ENCODE assay signal across 8 mouse cellular contexts in genomic region chr14:55644261-55644888, GRCm38 (mm10). TPM values are rescaled to one million over a fixed set of nuclear protein-coding genes. Genes with fewer than 3 reads are reported as not detected.
A peak's percentile ranks its signal among the peaks of the same experiment; 100 is the strongest.
DNase-seq lines count a peak whose midpoint lies in the region; ATAC-seq and TF ChIP-seq lines count a peak whose summit lies in the region.

No protein-coding gene starts in this region.

- peaks cover 18% of the 10 kb centered on the region; the same call in 1 of the 2 replicates for H3K36me3 ChIP-seq in lung, postnatal 0 days (ENCODE audit: insufficient read depth, low read length)

- peak overlapping the region; percentile 90; the same call in 1 of the 2 replicates for H3K9ac ChIP-seq in lung, postnatal 0 days (replicated peaks; ENCODE audit: low read depth)

- no peaks in the 10 kb centered on the region for H3K9me3 ChIP-seq in lung, postnatal 0 days (ENCODE audit: low read length)

- peak overlapping the region; percentile 94 for H3K4me3 ChIP-seq in lung, postnatal 0 days (ENCODE audit: low read depth, low read length)

- peaks cover 5% of the 10 kb centered on the region; the same call in 1 of the 2 replicates for H3K4me1 ChIP-seq in lung, postnatal 0 days (ENCODE audit: insufficient read depth, low read depth, low read length)

- ATAC-seq in lung, postnatal 0 days = no peak

- TF ChIP-seq CTCF in lung, postnatal 0 days (IDR thresholded peaks at IDR 0.05) = no peak

- intact Hi-C loops in left cerebral cortex, postnatal 36 days (cut with DNase I) = no loop called here

- peak overlapping the region; percentile 94 for H3K27ac ChIP-seq in lung, postnatal 0 days (ENCODE audit: low read length)

- H3K27me3 ChIP-seq in lung, postnatal 0 days (replicated peaks; ENCODE audit: insufficient read depth, low read length) = no peaks in the 10 kb centered on the region

- 8% methylated on average over 17 of the region's 17 CpGs for WGBS in lung, postnatal 0 days

- H3K4me2 ChIP-seq in lung, postnatal 0 days (replicated peaks; ENCODE audit: low read depth, low read length) = peak overlapping the region; percentile 68

- peak; percentile 10 to 18 for DNase-seq in spleen, postnatal 36 days (ENCODE audit: low spot score in 2 of 2)
- no peak for DNase-seq in spleen, adult 12 weeks (ENCODE audit: low spot score)
- DNase-seq in fibroblast of lung, adult 2 months (ENCODE audit: low read depth) = peak; percentile 29
- peak; percentile 74 for DNase-seq in induced T-regulatory cell, adult 2 months (ENCODE audit: low read depth)
- DNase-seq in lung, postnatal 0 days (ENCODE audit: low spot score) = peak; percentile 61
- DNase-seq in thymus, postnatal 4 days = peak; percentile 47
- DNase-seq in urinary bladder, postnatal 14 days (ENCODE audit: low spot score) = no peak
- no peak for DNase-seq in left cerebral cortex, postnatal 36 days (ENCODE audit: low spot score in 2 of 2)

- TF ChIP-seq EP300 in lung, postnatal 0 days (IDR thresholded peaks at IDR 0.05) = no peak; the same call in 1 of the 2 replicates

RNA-seq across cellular contexts. Expression of gene Tm9sf1, which starts 0.8 kb away (rescaled TPM):
- 84.3 and 91.1 TPM in 2 replicates for polyA plus RNA-seq in lung, postnatal 0 days (2015; fragmentation: Nextera tagmentation; extraction: Ambion mirVana)
- total RNA-seq in left cerebral cortex, postnatal 36 days (2021) = 10 to 100 TPM; 39.0 to 41.9 TPM

RNA-seq across cellular contexts. Expression of gene Tssk4, which starts 5.6 kb away (rescaled TPM):
- polyA plus RNA-seq in lung, postnatal 0 days (2015; fragmentation: Nextera tagmentation; extraction: Ambion mirVana) = 0.58 and 0.61 TPM in 2 replicates
- total RNA-seq in left cerebral cortex, postnatal 36 days (2021) = 1 to 10 TPM in 1 of 2 experiments, under 1 TPM in 1; 0.49 to 1.6 TPM

RNA-seq across cellular contexts. Expression of gene Gm49378, which starts 6.7 kb away (rescaled TPM):
- 1.2 and 2.0 TPM in 2 replicates for polyA plus RNA-seq in lung, postnatal 0 days (2015; fragmentation: Nextera tagmentation; extraction: Ambion mirVana)
- 1 to 10 TPM in 1 of 2 experiments, under 1 TPM in 1; 0.84 to 4.9 TPM for total RNA-seq in left cerebral cortex, postnatal 36 days (2021)

RNA-seq across cellular contexts. Expression of gene Ipo4, which starts 8.6 kb away (rescaled TPM):
- 25.5 and 25.9 TPM in 2 replicates for polyA plus RNA-seq in lung, postnatal 0 days (2015; fragmentation: Nextera tagmentation; extraction: Ambion mirVana)
- total RNA-seq in left cerebral cortex, postnatal 36 days (2021) = 100 to 1,000 TPM; 112 to 122 TPM

RNA-seq across cellular contexts. Expression of gene Mdp1, which starts 15.9 kb away (rescaled TPM):
- polyA plus RNA-seq in lung, postnatal 0 days (2015; fragmentation: Nextera tagmentation; extraction: Ambion mirVana) = 46.2 and 47.6 TPM in 2 replicates
- 10 to 100 TPM; 39.1 to 41.7 TPM for total RNA-seq in left cerebral cortex, postnatal 36 days (2021)

Comparison
In these comparisons a context has a peak if more than half of its experiments do, and no peak if none do; other contexts are left out.
1. DNase-seq: peak in spleen, postnatal 36 days (2 of 2), fibroblast of lung, adult 2 months (single experiment), induced T-regulatory cell, adult 2 months (single experiment), lung, postnatal 0 days (single experiment) and thymus, postnatal 4 days (single experiment); none in spleen, adult 12 weeks (single experiment), urinary bladder, postnatal 14 days (single experiment) and left cerebral cortex, postnatal 36 days (0 of 2).